Mouse (Mus musculus) heart, embryonic 11.5 days (tissue): ENCODE data around the gene Ntrk3. TPM values are rescaled to one million over a fixed set of nuclear protein-coding genes. Genes with fewer than 3 reads are reported as not detected.

ENCODE experiments used
- ATAC-seq: fragments of 200-750 bp; cut with Nextera tagmentation; replicated peaks from 2 replicates; pipeline ENCODE4 v1.8.0; 2017; ENCODE audit warnings: moderate library complexity; ENCODE audit not compliant: insufficient number of reproducible peaks, low FRiP score, low TSS enrichment
- H3K27ac ChIP-seq: fragments of 300-500 bp; sonication (generic); 2 replicates; pipeline ENCODE4 v1.5.1; 2014; ENCODE audit warnings: mild to moderate bottlenecking, low read depth, low read length
- H3K27me3 ChIP-seq: fragments of 300-500 bp; sonication (generic); 2 replicates; pipeline ENCODE4 v1.6.1; 2014; ENCODE audit warnings: mild to moderate bottlenecking, low read length, mixed read lengths; ENCODE audit not compliant: control insufficient read depth, insufficient read depth
- H3K36me3 ChIP-seq: fragments of 300-500 bp; sonication (generic); 2 replicates; pipeline ENCODE4 v1.6.1; 2014; ENCODE audit warnings: mild to moderate bottlenecking, low read length, moderate library complexity, mixed read lengths; ENCODE audit not compliant: control insufficient read depth, insufficient read depth
- H3K4me1 ChIP-seq: fragments of 300-500 bp; sonication (generic); 2 replicates; pipeline ENCODE4 v1.6.1; 2014; ENCODE audit warnings: low read length; ENCODE audit not compliant: control insufficient read depth, insufficient read depth
- H3K4me2 ChIP-seq: fragments of 300-500 bp; sonication (generic); 2 replicates; pipeline ENCODE4 v1.6.1; 2014; ENCODE audit warnings: mild to moderate bottlenecking, moderate library complexity
- H3K4me3 ChIP-seq: fragments of 300-500 bp; sonication (generic); 2 replicates; pipeline ENCODE4 v1.5.1; 2014; ENCODE audit warnings: low read depth, low read length
- H3K9ac ChIP-seq: fragments of 300-500 bp; sonication (generic); 2 replicates; pipeline ENCODE4 v1.6.1; 2014; ENCODE audit warnings: mild to moderate bottlenecking, low read depth, low read length, moderate library complexity
- H3K9me3 ChIP-seq: fragments of 300-500 bp; sonication (generic); replicated peaks from 2 replicates; pipeline ENCODE4 v1.6.1; 2016; ENCODE audit warnings: low read length; ENCODE audit not compliant: control insufficient read depth
- WGBS: fragments of 180-500 bp; shearing (Covaris S2); extraction: QIAGEN DNeasy Blood & Tissue Kit; methylation state at CpG from one replicate; pipeline ENCODE4 v1.1.7; 2014; ENCODE audit not compliant: insufficient replicate concordance; 5-methylcytosine and 5-hydroxymethylcytosine counted together
- polyA plus RNA-seq: library from polyadenylated mRNA; unstranded; fragments of >200 nt; fragmentation: Nextera tagmentation; extraction: Ambion mirVana; gene quantifications from 2 replicates; pipeline ENCODE4 v1.2.1, GENCODE M21; 2014

Gene Ntrk3
- polyA plus RNA-seq, 1 experiment from 2014 or later = 1.1 TPM

- no peaks in the 10 kb centered on the region for H3K9me3 ChIP-seq
- peaks cover 7% of the 10 kb centered on the region for H3K27me3 ChIP-seq
- WGBS = 41% methylated on average over 3 of the region's 3 CpGs
- H3K4me1 ChIP-seq = no peaks in the 10 kb centered on the region
- ATAC-seq = no peak
- H3K4me2 ChIP-seq = no peak overlapping the region
- no peak overlapping the region for H3K27ac ChIP-seq
- no peak overlapping the region for H3K9ac ChIP-seq
- no peak overlapping the region for H3K4me3 ChIP-seq
- no peaks in the 10 kb centered on the region for H3K36me3 ChIP-seq
Measured at GRCm38 (mm10) chr7:78566617-78567016, 171.2 kb downstream of the Ntrk3 start.

GRCm38 (mm10) chr7:78565386-78565785 is 172.4 kb downstream of the Ntrk3 start:
- no peaks in the 10 kb centered on the region for H3K9me3 ChIP-seq
- WGBS = 94% methylated on average over 3 of the region's 3 CpGs
- no peak overlapping the region for H3K4me2 ChIP-seq
- H3K9ac ChIP-seq = no peak overlapping the region
- H3K27ac ChIP-seq = no peak overlapping the region
- peaks cover 7% of the 10 kb centered on the region for H3K27me3 ChIP-seq
- no peak for ATAC-seq
- no peaks in the 10 kb centered on the region for H3K36me3 ChIP-seq
- no peaks in the 10 kb centered on the region for H3K4me1 ChIP-seq
- H3K4me3 ChIP-seq = no peak overlapping the region

GRCm38 (mm10) chr7:78558503-78558902 is 179.3 kb downstream of the Ntrk3 start:
- Histone ChIP-seq H3K4me2 (no peak overlapping the region), H3K9ac (no peak overlapping the region), H3K4me3 (no peak overlapping the region), H3K4me1 (no peaks in the 10 kb centered on the region), H3K27me3 (no peaks in the 10 kb centered on the region), H3K36me3 (no peaks in the 10 kb centered on the region), H3K27ac (no peak overlapping the region), H3K9me3 (no peaks in the 10 kb centered on the region)
- ATAC-seq = no peak
- 71% methylated on average over 5 of the region's 5 CpGs for WGBS

- ATAC-seq = no peak
- H3K27ac ChIP-seq = no peak overlapping the region
- H3K9me3 ChIP-seq = no peaks in the 10 kb centered on the region
- 74% methylated on average over 5 of the region's 5 CpGs for WGBS
- no peaks in the 10 kb centered on the region for H3K36me3 ChIP-seq
- no peak overlapping the region for H3K4me3 ChIP-seq
- H3K4me1 ChIP-seq = no peaks in the 10 kb centered on the region
- H3K4me2 ChIP-seq = no peak overlapping the region
- H3K9ac ChIP-seq = no peak overlapping the region
- H3K27me3 ChIP-seq = no peaks in the 10 kb centered on the region
Measured at GRCm38 (mm10) chr7:78555532-78555931, 182.3 kb downstream of the Ntrk3 start.

GRCm38 (mm10) chr7:78549461-78549860 is 188.4 kb downstream of the Ntrk3 start:
- Histone ChIP-seq H3K27ac (no peak overlapping the region), H3K36me3 (no peaks in the 10 kb centered on the region), H3K4me1 (no peaks in the 10 kb centered on the region), H3K27me3 (no peaks in the 10 kb centered on the region), H3K4me3 (no peak overlapping the region), H3K9ac (no peak overlapping the region), H3K4me2 (no peak overlapping the region), H3K9me3 (no peaks in the 10 kb centered on the region; the same call in 1 of the 2 replicates)
- WGBS = 85% methylated on average over 8 of the region's 8 CpGs
- no peak for ATAC-seq

GRCm38 (mm10) chr7:78548721-78549120 is 189.1 kb downstream of the Ntrk3 start:
- ATAC-seq = no peak
- WGBS = 78% methylated on average over 5 of the region's 5 CpGs

GRCm38 (mm10) chr7:78546551-78546950 is 191.3 kb downstream of the Ntrk3 start:
- no peak for ATAC-seq
- Histone ChIP-seq H3K4me3 (no peak overlapping the region), H3K27me3 (no peaks in the 10 kb centered on the region), H3K27ac (no peak overlapping the region), H3K9ac (no peak overlapping the region), H3K36me3 (no peaks in the 10 kb centered on the region), H3K4me2 (no peak overlapping the region), H3K4me1 (no peaks in the 10 kb centered on the region), H3K9me3 (no peaks in the 10 kb centered on the region; the same call in 1 of the 2 replicates)
- 69% methylated on average over 10 of the region's 10 CpGs for WGBS

More at GRCm38 (mm10) chr7:78548721-78549120, 189.1 kb downstream of the Ntrk3 start:
- Histone ChIP-seq H3K9ac (no peak overlapping the region), H3K27me3 (no peaks in the 10 kb centered on the region), H3K4me2 (no peak overlapping the region), H3K4me3 (no peak overlapping the region), H3K27ac (no peak overlapping the region), H3K36me3 (no peaks in the 10 kb centered on the region), H3K4me1 (no peaks in the 10 kb centered on the region), H3K9me3 (no peaks in the 10 kb centered on the region; the same call in 1 of the 2 replicates)

- H3K4me3 ChIP-seq = no peak overlapping the region
- no peak for ATAC-seq
- no peaks in the 10 kb centered on the region for H3K27me3 ChIP-seq
- no peak overlapping the region for H3K27ac ChIP-seq
- 63% methylated on average over 4 of the region's 4 CpGs for WGBS
- no peak overlapping the region for H3K4me2 ChIP-seq
- no peak overlapping the region for H3K9ac ChIP-seq
- H3K9me3 ChIP-seq = no peaks in the 10 kb centered on the region; the same call in 1 of the 2 replicates
- H3K4me1 ChIP-seq = no peaks in the 10 kb centered on the region
- no peaks in the 10 kb centered on the region for H3K36me3 ChIP-seq
Measured at GRCm38 (mm10) chr7:78542468-78542867, 195.3 kb downstream of the Ntrk3 start.

GRCm38 (mm10) chr7:78530286-78530685 is 207.5 kb downstream of the Ntrk3 start:
- H3K27me3 ChIP-seq = no peaks in the 10 kb centered on the region
- no peak overlapping the region for H3K27ac ChIP-seq
- no peaks in the 10 kb centered on the region for H3K36me3 ChIP-seq
- no peak overlapping the region for H3K9ac ChIP-seq
- no peaks in the 10 kb centered on the region for H3K9me3 ChIP-seq
- no peak for ATAC-seq
- H3K4me1 ChIP-seq = no peaks in the 10 kb centered on the region
- no peak overlapping the region for H3K4me2 ChIP-seq
- 43% methylated on average over 6 of the region's 6 CpGs for WGBS
- H3K4me3 ChIP-seq = no peak overlapping the region
